Mouse (Mus musculus) CH12.LX (cell line): ENCODE results near the gene Ezh2. TPM values are rescaled to one million over a fixed set of nuclear protein-coding genes. Genes with fewer than 3 reads are reported as not detected.

Experiments used
- DNase-seq: peaks from one replicate; pipeline ENCODE4 v3.0.0-alpha.2; 2013; ENCODE audit errors: extremely low read depth
- H3K27ac ChIP-seq: 2 replicates; pipeline ENCODE4 v1.5.1; 2012; ENCODE audit warnings: low read depth, mild to moderate bottlenecking, control low read depth, moderate library complexity; ENCODE audit not compliant: insufficient read depth
- H3K27me3 ChIP-seq: replicated peaks from 2 replicates; pipeline ENCODE3; 2012; ENCODE audit warnings: inconsistent platforms
- H3K36me3 ChIP-seq, 2 experiments: replicated peaks in 1 of 2; 2 replicates each; pipeline versions ENCODE3 to v1.6.1; 2012; ENCODE audit warnings: inconsistent platforms in 1 of 2, low read length in 1 of 2, mild to moderate bottlenecking in 1 of 2, mixed read lengths in 1 of 2, moderate library complexity in 1 of 2; ENCODE audit not compliant: control insufficient read depth in 1 of 2, insufficient read depth in 1 of 2
- H3K4me1 ChIP-seq, 2 experiments: 2 replicates each; pipeline ENCODE4 v1.6.1; 2012; ENCODE audit warnings: inconsistent platforms in 1 of 2, moderate library complexity in 1 of 2; ENCODE audit not compliant: insufficient read depth in 2 of 2, control insufficient read depth in 1 of 2
- H3K4me2 ChIP-seq: 2 replicates; pipeline ENCODE4 v1.6.1; 2012; ENCODE audit warnings: low read depth, mild to moderate bottlenecking, control low read depth; ENCODE audit not compliant: poor library complexity, insufficient read depth, severe bottlenecking
- H3K4me3 ChIP-seq, 3 experiments: fragments of 150-350 bp in 1 of 3; sonication (generic) in 1 of 3; replicated peaks in 1 of 3; 2 replicates each; pipeline versions ENCODE3 to v1.5.1; 2011 to 2012; ENCODE audit warnings: low read depth in 2 of 3, low read length in 2 of 3, mild to moderate bottlenecking in 2 of 3, moderate library complexity in 2 of 3, control low read depth in 1 of 3, improper control_type of control experiment in 1 of 3, inconsistent platforms in 1 of 3, mixed read lengths in 1 of 3; ENCODE audit not compliant: poor library complexity in 1 of 3
- H3K79me2 ChIP-seq: replicated peaks from 2 replicates; pipeline ENCODE4 v1.6.1; 2012; ENCODE audit warnings: mild to moderate bottlenecking, moderate library complexity; ENCODE audit not compliant: control insufficient read depth, poor library complexity, insufficient read depth, severe bottlenecking; ENCODE audit errors: extremely low read depth
- H3K9ac ChIP-seq: 2 replicates; pipeline ENCODE4 v1.6.1; 2012; ENCODE audit warnings: low read depth, mild to moderate bottlenecking, control low read depth, moderate library complexity; ENCODE audit not compliant: insufficient read depth
- H3K9me3 ChIP-seq: replicated peaks from 2 replicates; pipeline ENCODE3; 2012; ENCODE audit warnings: low read length, inconsistent platforms, mixed read lengths
- BHLHE40 ChIP-seq: IDR thresholded peaks from 2 replicates; pipeline ENCODE4 v1.6.1; 2011; ENCODE audit warnings: mild to moderate bottlenecking, low read depth, low read length, improper control_type of control experiment
- CHD2 ChIP-seq: IDR thresholded peaks from 2 replicates; pipeline ENCODE4 v1.6.1; 2011; ENCODE audit warnings: low read length, improper control_type of control experiment
- CTCF ChIP-seq, 2 experiments: IDR thresholded peaks in 1 of 2; conservative IDR thresholded peaks in 1 of 2; 2 replicates each; pipeline ENCODE4 v1.5.1; 2011 to 2012; ENCODE audit warnings: low read depth in 2 of 2, low read length in 2 of 2, improper control_type of control experiment in 1 of 2, inconsistent platforms in 1 of 2, mild to moderate bottlenecking in 1 of 2, moderate library complexity in 1 of 2
- E2F4 ChIP-seq: IDR thresholded peaks from 2 replicates; pipeline ENCODE4 v1.6.1; 2011; ENCODE audit warnings: low read depth, low read length, improper control_type of control experiment; ENCODE audit not compliant: insufficient replicate concordance
- ELF1 ChIP-seq: IDR thresholded peaks from 2 replicates; pipeline ENCODE4 v1.6.1; 2014; ENCODE audit warnings: low read depth, mild to moderate bottlenecking, inconsistent platforms, low read length, improper control_type of control experiment
- EP300 ChIP-seq: IDR thresholded peaks from 2 replicates; pipeline ENCODE4 v1.6.1; 2011; ENCODE audit warnings: low read length, improper control_type of control experiment
- ETS1 ChIP-seq: conservative IDR thresholded peaks from 2 replicates; pipeline ENCODE4 v1.6.1; 2012; ENCODE audit warnings: low read depth, mild to moderate bottlenecking, inconsistent platforms, low read length, improper control_type of control experiment, moderate library complexity
- GABPA ChIP-seq: IDR thresholded peaks from 2 replicates; pipeline ENCODE4 v1.6.1; 2012; ENCODE audit warnings: low read depth, low read length, improper control_type of control experiment, inconsistent platforms; ENCODE audit not compliant: insufficient replicate concordance
- HCFC1 ChIP-seq: IDR thresholded peaks from 2 replicates; pipeline ENCODE4 v1.6.1; 2012; ENCODE audit warnings: low read depth, mild to moderate bottlenecking, inconsistent platforms, low read length, improper control_type of control experiment
- IRF4 ChIP-seq: IDR thresholded peaks from 2 replicates; pipeline ENCODE4 v1.6.1; 2014; ENCODE audit warnings: low read depth, mild to moderate bottlenecking, inconsistent platforms, low read length, improper control_type of control experiment
- JUN ChIP-seq: IDR thresholded peaks from 2 replicates; pipeline ENCODE4 v1.6.1; 2011; ENCODE audit warnings: low read depth, mild to moderate bottlenecking, low read length, improper control_type of control experiment, moderate library complexity; ENCODE audit not compliant: insufficient read depth
- KAT2A ChIP-seq: IDR thresholded peaks from 2 replicates; pipeline ENCODE4 v1.6.1; 2012; ENCODE audit warnings: low read length, improper control_type of control experiment, inconsistent platforms; ENCODE audit not compliant: insufficient replicate concordance
- MAFK ChIP-seq: IDR thresholded peaks from 2 replicates; pipeline ENCODE4 v1.6.1; 2011; ENCODE audit warnings: low read length, improper control_type of control experiment; ENCODE audit not compliant: insufficient replicate concordance
- MEF2A ChIP-seq: IDR thresholded peaks from 2 replicates; pipeline ENCODE4 v1.6.1; 2014; ENCODE audit warnings: low read depth, mild to moderate bottlenecking, inconsistent platforms, low read length, improper control_type of control experiment, borderline replicate concordance
- MYC ChIP-seq: IDR thresholded peaks from 2 replicates; pipeline ENCODE4 v1.6.1; 2011; ENCODE audit warnings: low read depth, mild to moderate bottlenecking, improper control_type of control experiment, low read length
- NELFE ChIP-seq: IDR thresholded peaks from 2 replicates; pipeline ENCODE4 v1.6.1; 2011; ENCODE audit warnings: low read depth, low read length, improper control_type of control experiment
- NRF1 ChIP-seq: IDR thresholded peaks from 2 replicates; pipeline ENCODE4 v1.6.1; 2014; ENCODE audit warnings: low read depth, mild to moderate bottlenecking, inconsistent platforms, low read length, improper control_type of control experiment, moderate library complexity
- PAX5 ChIP-seq: IDR thresholded peaks from 2 replicates; pipeline ENCODE4 v1.6.1; 2012; ENCODE audit warnings: low read length, inconsistent platforms, mixed read lengths
- POLR2A ChIP-seq: IDR thresholded peaks from 2 replicates; pipeline ENCODE4 v1.6.1; 2011; ENCODE audit warnings: low read depth, mild to moderate bottlenecking, improper control_type of control experiment, low read length
- POLR2AphosphoS2 ChIP-seq: IDR thresholded peaks from 2 replicates; pipeline ENCODE4 v1.6.1; 2011; ENCODE audit warnings: low read depth, low read length, improper control_type of control experiment
- RAD21 ChIP-seq: IDR thresholded peaks from 2 replicates; pipeline ENCODE4 v1.6.1; 2011; ENCODE audit warnings: low read depth, mild to moderate bottlenecking, low read length, improper control_type of control experiment, moderate library complexity
- RCOR1 ChIP-seq: conservative IDR thresholded peaks from 2 replicates; pipeline ENCODE4 v1.6.1; 2012; ENCODE audit warnings: low read depth, mild to moderate bottlenecking, inconsistent platforms, low read length, improper control_type of control experiment
- SIN3A ChIP-seq: IDR thresholded peaks from 2 replicates; pipeline ENCODE4 v1.6.1; 2012; ENCODE audit warnings: low read length, improper control_type of control experiment, inconsistent platforms
- SMC3 ChIP-seq: IDR thresholded peaks from 2 replicates; pipeline ENCODE4 v1.6.1; 2011; ENCODE audit warnings: low read depth, low read length, improper control_type of control experiment
- TBP ChIP-seq: conservative IDR thresholded peaks from 2 replicates; pipeline ENCODE4 v1.6.1; 2011; ENCODE audit warnings: low read depth, low read length, improper control_type of control experiment
- UBTF ChIP-seq: IDR thresholded peaks from 2 replicates; pipeline ENCODE4 v1.6.1; 2012; ENCODE audit warnings: low read depth, mild to moderate bottlenecking, inconsistent platforms, low read length, improper control_type of control experiment, moderate library complexity
- USF1 ChIP-seq: IDR thresholded peaks from 2 replicates; pipeline ENCODE4 v1.6.1; 2014; ENCODE audit warnings: low read depth, mild to moderate bottlenecking, inconsistent platforms, low read length, improper control_type of control experiment
- ZC3H11A ChIP-seq: IDR thresholded peaks from 2 replicates; pipeline ENCODE4 v1.6.1; 2012; ENCODE audit warnings: low read depth, mild to moderate bottlenecking, inconsistent platforms, low read length, improper control_type of control experiment
- ZMIZ1 ChIP-seq: IDR thresholded peaks from 2 replicates; pipeline ENCODE4 v1.6.1; 2012; ENCODE audit warnings: low read depth, mild to moderate bottlenecking, inconsistent platforms, low read length, improper control_type of control experiment
- ZNF384 ChIP-seq: IDR thresholded peaks from 2 replicates; pipeline ENCODE4 v1.6.1; 2012; ENCODE audit warnings: low read depth, low read length, improper control_type of control experiment, inconsistent platforms
- dilution Hi-C: fragments of 300-500 bp; cut with MboI; formaldehyde crosslinking; loops from 2 replicates; pipeline ENCODE4 v1.14.3; 2020; ENCODE audit warnings: low sequenced_read_pairs; ENCODE audit not compliant: extremely low pct_unique_long_range_greater_than_20kb, extremely low pct_ligation_motif_present
- in situ Hi-C: fragments of 300-500 bp; cut with MboI; formaldehyde crosslinking; loops from 3 replicates; pipeline ENCODE4 v1.14.3; 2019; ENCODE audit warnings: low sequenced_read_pairs, low pct_ligation_motif_present, low pct_unique_long_range_greater_than_20kb, mixed read lengths
- polyA plus RNA-seq: library from polyadenylated mRNA; unstranded; fragments of >175 nt; gene quantifications from 2 replicates; pipeline ENCODE4 v1.2.1, GENCODE M21; 2012; ENCODE audit warnings: low read depth; ENCODE audit not compliant: insufficient read length
- total RNA-seq, 2 experiments: library from RNA; depleted of rRNA; stranded (reverse); fragments of 300-350 nt in 1 of 2; fragments of >200 nt in 1 of 2; gene quantifications; 2 replicates each; pipeline ENCODE4 v1.2.3; 2012 to 2014

The Ezh2 gene
- total and polyA plus RNA-seq, 3 experiments: 66.3 to 154 (median 127) TPM

DNA sequence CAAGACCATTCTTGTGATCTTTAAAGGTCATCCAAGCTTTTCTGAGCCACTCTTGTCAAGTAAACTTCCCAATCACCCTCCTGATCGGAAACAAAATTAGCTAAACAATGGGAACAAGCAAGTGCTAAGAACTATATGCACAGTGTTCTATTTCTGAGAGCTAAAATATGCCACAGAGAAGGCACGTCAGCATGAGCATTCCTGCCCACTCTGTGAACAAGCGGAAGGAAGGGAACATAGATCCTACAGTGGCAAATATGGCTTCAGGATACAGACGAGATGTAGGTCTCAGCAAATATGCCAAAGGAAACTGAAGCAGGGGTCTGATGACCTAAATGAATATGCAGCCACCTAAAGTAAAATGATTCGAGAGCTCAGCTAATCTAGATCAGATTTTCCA, 59.8 kb downstream of the Ezh2 start:
- DNase-seq: no peak
- Histone ChIP-seq H3K4me3 (no peak overlapping the region), H3K9me3 (no peaks in the 10 kb centered on the region), H3K4me1 (peaks cover 6 to 36% of the 10 kb centered on the region in 2 experiments), H3K27me3 (no peaks in the 10 kb centered on the region), H3K4me2 (no peak overlapping the region), H3K79me2 (no peaks in the 10 kb centered on the region; the same call in 1 of the 2 replicates), H3K27ac (no peak overlapping the region), H3K36me3 (peaks cover 33 to 62% of the 10 kb centered on the region in 2 experiments), H3K9ac (no peak overlapping the region)
- in situ Hi-C loops (no loop called here), dilution Hi-C loops (no loop called here)
- no peak for TF ChIP-seq EP300
- no peak for TF ChIP-seq POLR2A
- no peak for TF ChIP-seq IRF4
- no peak for TF ChIP-seq MEF2A
- TF ChIP-seq E2F4: no peak
- TF ChIP-seq ZMIZ1: no peak
- TF ChIP-seq NELFE: no peak
- no peak for TF ChIP-seq HCFC1
- no peak for TF ChIP-seq NRF1
- no peak for TF ChIP-seq GABPA
- TF ChIP-seq BHLHE40: no peak
- TF ChIP-seq ELF1: no peak
- TF ChIP-seq SMC3: no peak

DNA sequence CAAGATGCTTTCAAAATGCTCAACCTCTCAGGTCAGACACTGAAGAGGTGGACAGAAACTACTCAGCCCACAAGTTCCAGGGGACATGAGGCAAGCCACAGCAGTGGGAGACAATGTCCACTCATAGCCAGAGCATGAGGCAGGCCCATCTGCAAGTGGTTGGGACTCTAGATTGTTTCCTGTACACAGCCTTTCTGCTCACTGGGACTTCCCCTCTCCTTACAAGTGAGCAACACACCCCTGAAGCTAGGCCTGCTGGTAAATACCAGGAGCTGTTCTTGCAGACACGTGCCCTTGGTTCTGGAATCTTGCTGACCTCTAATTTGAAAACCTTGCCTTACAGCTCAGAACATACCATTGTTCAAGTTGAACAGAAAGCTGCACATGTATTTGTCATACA, 62.6 kb downstream of the Ezh2 start:
- Histone ChIP-seq H3K4me2 (no peak overlapping the region; the same call in 1 of the 2 replicates), H3K27ac (peak overlapping the region; percentile 62), H3K9ac (no peak overlapping the region), H3K36me3 (peaks cover 46 to 83% of the 10 kb centered on the region in 2 experiments), H3K4me3 (no peak overlapping the region), H3K9me3 (no peaks in the 10 kb centered on the region), H3K4me1 (peaks cover 6 to 44% of the 10 kb centered on the region in 2 experiments), H3K27me3 (no peaks in the 10 kb centered on the region), H3K79me2 (no peaks in the 10 kb centered on the region; the same call in 1 of the 2 replicates)
- peak; percentile 76 for DNase-seq
- dilution Hi-C loops: no loop called here
- in situ Hi-C loops: no loop called here
- no peak for TF ChIP-seq UBTF
- peak; percentile 91 for TF ChIP-seq MYC
- peak; percentile 62 for TF ChIP-seq JUN
- TF ChIP-seq ZNF384: no peak
- no peak for TF ChIP-seq NRF1
- TF ChIP-seq NELFE: 0 out of 2 replicates have a peak, but pooled peaks have one; percentile 26
- TF ChIP-seq POLR2AphosphoS2: no peak; the same call in 1 of the 2 replicates
- TF ChIP-seq EP300: peak; percentile 86
- peak; percentile 96 for TF ChIP-seq IRF4
- no peak; the same call in 1 of the 2 replicates for TF ChIP-seq RAD21
- TF ChIP-seq TBP: no peak
- TF ChIP-seq USF1: peak; percentile 37
- TF ChIP-seq KAT2A: no peak
- TF ChIP-seq BHLHE40: peak; percentile 99
- TF ChIP-seq E2F4: no peak
- TF ChIP-seq CTCF (conservative IDR thresholded peaks at IDR 0.05 in 1 of 2, IDR thresholded peaks at IDR 0.05 in 1 of 2; ENCODE audit: low read depth in 2 of 2, low read length in 2 of 2): no peak
- TF ChIP-seq PAX5: no peak
- peak; percentile 59; the same call in 1 of the 2 replicates for TF ChIP-seq ELF1
- 0 out of 2 replicates have a peak, but pooled peaks have one; percentile 30 for TF ChIP-seq ZMIZ1
- no peak for TF ChIP-seq ZC3H11A
- TF ChIP-seq CHD2: peak; percentile 44
- peak; percentile 67 for TF ChIP-seq MAFK
- TF ChIP-seq GABPA: no peak
- peak; percentile 84 for TF ChIP-seq ETS1
- TF ChIP-seq SMC3: peak; percentile 18
- no peak; the same call in 1 of the 2 replicates for TF ChIP-seq HCFC1
- TF ChIP-seq SIN3A: peak; percentile 88
- peak; percentile 77 for TF ChIP-seq RCOR1
- peak; percentile 87 for TF ChIP-seq MEF2A
